Mouse (Mus musculus) embryonic facial prominence, embryonic 11.5 days (tissue): Measurements from ENCODE around the gene Lrp8. TPM values are rescaled to one million over a fixed set of nuclear protein-coding genes. Genes with fewer than 3 reads are reported as not detected.

Source experiments
- ATAC-seq: fragments of 200-750 bp; cut with Nextera tagmentation; replicated peaks from 2 replicates; pipeline ENCODE4 v1.8.0; 2017; ENCODE audit warnings: low read depth; ENCODE audit not compliant: insufficient number of reproducible peaks, low FRiP score, low TSS enrichment
- DNase-seq: peaks from one replicate; pipeline ENCODE4 v3.0.0-alpha.2; 2015; ENCODE audit warnings: low spot score
- H3K27ac ChIP-seq: fragments of 300-500 bp; sonication (generic); replicated peaks from 2 replicates; pipeline ENCODE4 v1.5.1; 2014; ENCODE audit warnings: mild to moderate bottlenecking, low read depth, low read length, control low read depth
- H3K27me3 ChIP-seq: fragments of 300-500 bp; sonication (generic); 2 replicates; pipeline ENCODE4 v1.6.1; 2014; ENCODE audit warnings: mild to moderate bottlenecking, low read length, moderate library complexity, mixed read lengths; ENCODE audit not compliant: control insufficient read depth, insufficient read depth
- H3K36me3 ChIP-seq: fragments of 300-500 bp; sonication (generic); replicated peaks from 2 replicates; pipeline ENCODE4 v1.6.1; 2014; ENCODE audit warnings: low read depth, mild to moderate bottlenecking, low read length, moderate library complexity, mixed read lengths; ENCODE audit not compliant: control insufficient read depth, insufficient read depth
- H3K4me1 ChIP-seq: fragments of 300-500 bp; sonication (generic); 2 replicates; pipeline ENCODE4 v1.6.1; 2014; ENCODE audit warnings: low read length, mixed read lengths; ENCODE audit not compliant: control insufficient read depth, insufficient read depth
- H3K4me2 ChIP-seq: fragments of 300-500 bp; sonication (generic); 2 replicates; pipeline ENCODE4 v1.6.1; 2014; ENCODE audit warnings: low read depth, mild to moderate bottlenecking, control low read depth, low read length, moderate library complexity
- H3K4me3 ChIP-seq: fragments of 300-500 bp; sonication (generic); 2 replicates; pipeline ENCODE4 v1.5.1; 2014; ENCODE audit warnings: low read depth, low read length, control low read depth
- H3K9ac ChIP-seq: fragments of 300-500 bp; sonication (generic); replicated peaks from 2 replicates; pipeline ENCODE4 v1.6.1; 2014; ENCODE audit warnings: mild to moderate bottlenecking, control low read depth, low read length
- H3K9me3 ChIP-seq: fragments of 300-500 bp; sonication (generic); replicated peaks from 2 replicates; pipeline ENCODE4 v1.6.1; 2016; ENCODE audit warnings: mild to moderate bottlenecking, low read length, inconsistent platforms, mixed read lengths; ENCODE audit not compliant: control insufficient read depth
- WGBS: fragments of 180-500 bp; shearing (Covaris S2); extraction: QIAGEN DNeasy Blood & Tissue Kit; methylation state at CpG from one replicate; pipeline ENCODE4 v1.1.7; 2014; 5-methylcytosine and 5-hydroxymethylcytosine counted together
- polyA plus RNA-seq: library from polyadenylated mRNA; unstranded; fragments of >200 nt; fragmentation: Nextera tagmentation; extraction: Ambion mirVana; gene quantifications from 2 replicates; pipeline ENCODE4 v1.2.1, GENCODE M21; 2014

The Lrp8 gene
- polyA plus RNA-seq, 1 experiment from 2014 or later = 5.0 TPM

GRCm38 (mm10) chr4:107836758-107837157, 34.7 kb downstream of the Lrp8 start:
- H3K4me2 ChIP-seq = no peak overlapping the region
- H3K27me3 ChIP-seq = no peaks in the 10 kb centered on the region
- H3K4me3 ChIP-seq = no peak overlapping the region
- peak; percentile 63 for DNase-seq
- no peak overlapping the region for H3K9ac ChIP-seq
- 63% methylated on average over 5 of the region's 5 CpGs for WGBS
- H3K4me1 ChIP-seq = no peaks in the 10 kb centered on the region; the same call in 1 of the 2 replicates
- no peak overlapping the region for H3K27ac ChIP-seq
- ATAC-seq = 0 out of 2 replicates have a peak, but pooled peaks have one; percentile 24
- no peaks in the 10 kb centered on the region for H3K36me3 ChIP-seq
- no peaks in the 10 kb centered on the region for H3K9me3 ChIP-seq

- ATAC-seq (no peak), DNase-seq (no peak)
- Histone ChIP-seq H3K4me1 (no peaks in the 10 kb centered on the region; the same call in 1 of the 2 replicates), H3K36me3 (no peaks in the 10 kb centered on the region), H3K27me3 (no peaks in the 10 kb centered on the region), H3K27ac (no peak overlapping the region), H3K9ac (no peak overlapping the region), H3K4me2 (no peak overlapping the region), H3K9me3 (no peaks in the 10 kb centered on the region), H3K4me3 (no peak overlapping the region)
- 77% methylated on average over 3 of the region's 3 CpGs for whole genome bisulfite sequencing
Measured at GRCm38 (mm10) chr4:107837910-107838309, 35.8 kb downstream of the Lrp8 start.

GRCm38 (mm10) chr4:107843687-107844086, 41.6 kb downstream of the Lrp8 start:
- H3K4me3 ChIP-seq = no peak overlapping the region
- no peak overlapping the region for H3K9ac ChIP-seq
- no peaks in the 10 kb centered on the region for H3K36me3 ChIP-seq
- H3K4me1 ChIP-seq = no peaks in the 10 kb centered on the region
- H3K9me3 ChIP-seq = no peaks in the 10 kb centered on the region
- H3K4me2 ChIP-seq = no peak overlapping the region
- no peak overlapping the region for H3K27ac ChIP-seq
- DNase-seq (no peak), ATAC-seq (no peak)
- 81% methylated on average over 8 of the region's 8 CpGs for WGBS
- peaks cover 22% of the 10 kb centered on the region for H3K27me3 ChIP-seq

GRCm38 (mm10) chr4:107844971-107845370, 42.9 kb downstream of the Lrp8 start:
- DNase-seq (peak; percentile 82), ATAC-seq (no peak)
- Histone ChIP-seq H3K4me2 (no peak overlapping the region), H3K4me1 (no peaks in the 10 kb centered on the region), H3K4me3 (no peak overlapping the region), H3K27me3 (peaks cover 22% of the 10 kb centered on the region), H3K9ac (no peak overlapping the region), H3K27ac (no peak overlapping the region), H3K9me3 (no peaks in the 10 kb centered on the region), H3K36me3 (no peaks in the 10 kb centered on the region)
- WGBS = 5% methylated on average over 10 of the region's 10 CpGs

- ATAC-seq (0 out of 2 replicates have a peak, but pooled peaks have one; percentile 7), DNase-seq (no peak)
- no peaks in the 10 kb centered on the region for H3K9me3 ChIP-seq
- peaks cover 22% of the 10 kb centered on the region for H3K27me3 ChIP-seq
- H3K27ac ChIP-seq = no peak overlapping the region
- no peak overlapping the region for H3K9ac ChIP-seq
- H3K36me3 ChIP-seq = no peaks in the 10 kb centered on the region
- H3K4me3 ChIP-seq = no peak overlapping the region; the same call in 1 of the 2 replicates
- H3K4me2 ChIP-seq = peak overlapping the region; percentile 58
- no peaks in the 10 kb centered on the region for H3K4me1 ChIP-seq
- WGBS = 59% methylated on average over 7 of the region's 7 CpGs
Measured at GRCm38 (mm10) chr4:107846795-107847194, 44.7 kb downstream of the Lrp8 start.

GRCm38 (mm10) chr4:107848546-107848945, 46.5 kb downstream of the Lrp8 start:
- H3K36me3 ChIP-seq = no peaks in the 10 kb centered on the region
- H3K27me3 ChIP-seq = peaks cover 22% of the 10 kb centered on the region
- ATAC-seq (no peak), DNase-seq (no peak)
- 83% methylated on average over 5 of the region's 5 CpGs for WGBS
- no peak overlapping the region for H3K27ac ChIP-seq
- H3K4me1 ChIP-seq = no peaks in the 10 kb centered on the region
- no peak overlapping the region for H3K4me3 ChIP-seq
- no peak overlapping the region for H3K4me2 ChIP-seq
- no peaks in the 10 kb centered on the region for H3K9me3 ChIP-seq
- no peak overlapping the region for H3K9ac ChIP-seq

GRCm38 (mm10) chr4:107849621-107850020, 47.6 kb downstream of the Lrp8 start:
- H3K36me3 ChIP-seq = no peaks in the 10 kb centered on the region
- H3K4me1 ChIP-seq = no peaks in the 10 kb centered on the region
- H3K4me2 ChIP-seq = no peak overlapping the region
- H3K27me3 ChIP-seq = peaks cover 22% of the 10 kb centered on the region
- DNase-seq = no peak
- H3K4me3 ChIP-seq = no peak overlapping the region
- no peak overlapping the region for H3K9ac ChIP-seq
- no peak overlapping the region for H3K27ac ChIP-seq
- 80% methylated on average over 9 of the region's 9 CpGs for WGBS
- H3K9me3 ChIP-seq = no peaks in the 10 kb centered on the region
- ATAC-seq = no peak

- Histone ChIP-seq H3K36me3 (no peaks in the 10 kb centered on the region), H3K27ac (no peak overlapping the region), H3K4me1 (no peaks in the 10 kb centered on the region), H3K27me3 (peaks cover 22% of the 10 kb centered on the region), H3K9ac (no peak overlapping the region), H3K4me3 (no peak overlapping the region), H3K9me3 (no peaks in the 10 kb centered on the region), H3K4me2 (no peak overlapping the region)
- no peak for ATAC-seq
- no peak for DNase-seq
- 86% methylated on average over 8 of the region's 8 CpGs for WGBS
Measured at GRCm38 (mm10) chr4:107850091-107850490, 48.0 kb downstream of the Lrp8 start.
